Mouse (Mus musculus) layer of hippocampus, adult 2 months (tissue): ENCODE data around the gene Ppp1r13b. TPM values are rescaled to one million over a fixed set of nuclear protein-coding genes. Genes with fewer than 3 reads are reported as not detected.

Experiments used
- DNase-seq, 2 experiments: peaks; one replicate each; pipeline ENCODE4 v3.0.0; 2022; ENCODE audit warnings: low spot score in 2 of 2
- H3K27ac ChIP-seq: fragments of 200-600 bp; 2 replicates; pipeline ENCODE4 v1.8.1; 2022
- H3K4me3 ChIP-seq: fragments of 200-600 bp; 2 replicates; pipeline ENCODE4 v1.8.1; 2022; ENCODE audit warnings: mild to moderate bottlenecking
- CTCF ChIP-seq: fragments of 200-600 bp; conservative IDR thresholded peaks from 2 replicates; pipeline ENCODE4 v1.8.1; 2022; ENCODE audit warnings: antibody characterized with exemption, mild to moderate bottlenecking, moderate library complexity
- total RNA-seq, 2 experiments: library from RNA; stranded (reverse); gene quantifications; 2 replicates each; pipeline ENCODE4 v1.2.3; 2021

Ppp1r13b gene
- total RNA-seq, 2 experiments from 2014 or later = 101 to 106 TPM

DNA sequence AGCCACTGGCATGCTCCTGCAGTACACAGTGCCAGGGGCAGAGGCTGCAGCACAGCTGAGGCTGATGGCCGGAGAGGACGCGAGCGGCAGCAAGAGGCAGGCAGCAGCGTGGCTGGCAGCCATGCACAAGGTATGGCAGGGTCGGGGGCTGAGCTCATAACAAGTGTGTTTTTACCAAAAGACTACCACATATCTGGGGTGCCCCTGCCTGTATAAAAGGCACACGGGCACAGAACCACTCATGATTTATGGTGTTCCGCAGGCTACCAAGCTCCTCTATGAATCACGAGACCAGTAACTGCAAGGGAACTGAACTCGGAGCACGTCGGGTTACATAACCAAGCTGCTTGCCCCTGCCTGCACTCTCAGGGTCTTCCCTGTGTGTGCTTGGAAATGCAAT, 80.4 kb downstream of the Ppp1r13b start:
- no peak for TF ChIP-seq CTCF
- no peak overlapping the region for H3K4me3 ChIP-seq
- no peak for DNase-seq
- H3K27ac ChIP-seq = peak overlapping the region; percentile 60

DNA sequence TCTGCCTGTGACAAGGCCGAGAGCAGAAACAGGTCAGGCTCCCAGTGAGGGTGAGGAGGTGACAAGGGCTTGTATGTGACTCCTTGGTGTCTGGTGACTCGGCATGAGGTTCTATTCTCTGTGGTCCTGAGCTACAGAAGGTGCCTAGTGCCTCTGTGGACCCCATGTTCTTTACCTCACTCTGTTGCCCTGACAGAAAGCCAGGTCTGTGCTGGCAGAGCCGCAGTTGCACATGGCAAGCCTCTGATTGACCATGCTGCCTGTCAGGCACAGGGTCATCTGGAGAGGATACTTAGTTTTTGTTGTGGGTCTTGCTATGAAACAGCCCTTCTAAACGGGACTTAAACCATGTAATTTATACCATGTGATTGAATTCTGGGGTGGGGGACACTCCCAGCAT, 86.0 kb downstream of the Ppp1r13b start:
- DNase-seq = no peak
- Histone ChIP-seq H3K4me3 (no peak overlapping the region), H3K27ac (no peak overlapping the region)
- TF ChIP-seq CTCF = no peak

DNA sequence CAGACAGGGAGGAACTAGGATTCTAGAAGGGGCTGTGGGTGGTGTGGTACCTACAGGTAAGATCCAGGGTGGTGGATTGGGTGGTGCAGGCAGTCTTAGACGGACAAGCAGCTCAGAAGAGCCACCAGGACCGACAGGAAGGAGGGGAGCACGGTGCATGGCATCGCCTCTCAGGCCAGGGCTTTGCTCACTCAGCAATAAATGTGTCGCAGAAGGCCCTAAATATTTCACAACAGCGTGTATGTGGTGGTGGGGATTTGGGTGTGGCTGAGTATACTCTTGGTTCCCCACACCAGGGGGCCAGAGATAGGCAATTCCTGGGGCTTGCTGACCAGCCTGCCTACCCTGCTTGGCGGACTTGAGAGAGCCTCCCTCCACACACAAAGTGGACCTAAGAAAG, 87.2 kb downstream of the Ppp1r13b start:
- Histone ChIP-seq H3K27ac (no peak overlapping the region), H3K4me3 (no peak overlapping the region)
- DNase-seq = no peak
- TF ChIP-seq CTCF = no peak

DNA sequence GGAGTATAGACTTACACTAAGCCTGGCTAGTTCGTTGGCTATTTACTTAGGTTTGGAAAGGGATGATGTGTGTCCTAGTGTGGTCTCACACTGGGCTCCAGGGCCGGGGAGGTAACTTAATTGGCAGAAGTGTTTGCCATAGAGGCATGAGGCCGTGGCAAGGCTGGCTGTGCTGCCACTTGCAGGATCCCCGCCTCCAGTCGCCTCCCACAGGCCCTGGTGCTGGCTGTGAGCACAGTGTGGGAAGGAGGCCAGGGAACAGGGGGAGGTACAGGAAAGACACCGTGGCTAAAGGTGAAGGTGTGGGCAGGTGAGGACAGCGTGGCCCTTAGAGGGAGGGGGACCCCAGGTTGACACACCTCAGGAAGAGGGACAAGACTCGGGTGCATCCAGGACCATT, 88.0 kb downstream of the Ppp1r13b start:
- no peak for TF ChIP-seq CTCF
- 0 out of 2 replicates have a peak overlapping the region, but pooled peaks have one; percentile 7 for H3K27ac ChIP-seq
- DNase-seq = peak in 1 of 2 experiments; percentile 39
- no peak overlapping the region for H3K4me3 ChIP-seq

DNA sequence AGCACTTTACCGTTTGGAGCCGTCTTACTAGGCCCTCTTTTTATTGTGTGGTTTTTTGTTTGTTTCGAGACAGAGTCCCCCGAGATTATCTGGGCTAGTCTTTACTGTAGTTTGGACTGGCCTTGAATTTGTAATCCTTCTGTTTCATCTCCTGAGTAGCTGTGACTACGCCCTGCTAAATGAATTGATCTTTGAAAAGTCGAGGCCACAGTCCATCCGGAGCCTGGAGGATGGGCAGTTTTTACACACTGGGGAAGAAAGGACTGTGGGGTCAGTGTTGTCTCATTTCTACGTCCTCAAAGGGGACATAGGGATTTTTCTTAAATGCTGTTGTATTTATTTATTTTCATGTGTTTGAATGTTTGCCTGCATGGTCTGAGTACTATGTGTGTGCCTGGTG, 89.9 kb downstream of the Ppp1r13b start:
- Histone ChIP-seq H3K27ac (no peak overlapping the region), H3K4me3 (no peak overlapping the region)
- no peak for DNase-seq
- TF ChIP-seq CTCF = no peak

DNA sequence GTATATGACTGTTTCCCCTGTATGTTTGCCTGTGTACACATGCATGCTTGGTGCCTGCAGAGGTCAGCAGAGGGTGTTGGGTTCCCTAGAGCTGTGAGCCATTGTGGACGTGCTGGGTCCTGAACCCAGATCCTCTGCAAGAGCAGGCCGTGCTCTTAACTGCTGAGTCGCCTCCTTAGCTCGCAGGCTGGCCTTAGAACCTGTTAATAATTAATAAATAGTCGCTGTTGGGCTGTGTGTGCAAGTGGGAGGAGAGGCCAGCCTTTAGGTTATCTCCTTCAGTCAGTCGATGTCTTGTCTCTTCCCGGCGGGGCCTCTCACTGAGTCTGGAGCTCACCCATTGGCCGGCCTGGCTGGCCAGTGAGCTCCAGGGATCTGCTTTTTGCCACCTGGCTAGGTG, 90.9 kb downstream of the Ppp1r13b start:
- TF ChIP-seq CTCF = no peak
- DNase-seq = no peak
- H3K4me3 ChIP-seq = peak overlapping the region; percentile 29; the same call in 1 of the 2 replicates

DNA sequence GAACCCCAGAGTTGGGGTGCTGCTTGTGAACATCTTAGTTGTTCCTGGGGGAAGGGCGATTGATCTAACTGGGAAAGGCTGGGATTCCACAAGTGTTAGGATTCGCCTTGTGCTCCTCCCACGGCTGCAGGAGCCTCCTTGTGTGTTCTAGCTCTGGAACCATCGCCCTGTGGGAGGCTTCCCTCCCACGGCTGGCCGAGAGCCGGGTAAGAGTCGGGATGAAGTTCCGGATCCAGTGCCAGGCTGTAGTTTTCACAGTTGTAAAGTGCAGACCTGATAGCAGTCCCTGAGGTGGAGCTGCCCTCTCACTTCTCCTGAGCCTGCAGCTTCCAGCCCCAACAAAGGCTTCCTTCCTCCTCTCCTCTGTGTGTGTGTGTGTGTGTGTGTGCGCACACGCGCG, 91.4 kb downstream of the Ppp1r13b start:
- no peak for TF ChIP-seq CTCF
- H3K4me3 ChIP-seq = peak overlapping the region; percentile 29; the same call in 1 of the 2 replicates
- H3K27ac ChIP-seq = no peak overlapping the region; the same call in 1 of the 2 replicates
- peak; percentile 61 to 74 for DNase-seq

More for the DNA sequence above, 90.9 kb downstream of the Ppp1r13b start:
- no peak overlapping the region; the same call in 1 of the 2 replicates for H3K27ac ChIP-seq

DNA sequence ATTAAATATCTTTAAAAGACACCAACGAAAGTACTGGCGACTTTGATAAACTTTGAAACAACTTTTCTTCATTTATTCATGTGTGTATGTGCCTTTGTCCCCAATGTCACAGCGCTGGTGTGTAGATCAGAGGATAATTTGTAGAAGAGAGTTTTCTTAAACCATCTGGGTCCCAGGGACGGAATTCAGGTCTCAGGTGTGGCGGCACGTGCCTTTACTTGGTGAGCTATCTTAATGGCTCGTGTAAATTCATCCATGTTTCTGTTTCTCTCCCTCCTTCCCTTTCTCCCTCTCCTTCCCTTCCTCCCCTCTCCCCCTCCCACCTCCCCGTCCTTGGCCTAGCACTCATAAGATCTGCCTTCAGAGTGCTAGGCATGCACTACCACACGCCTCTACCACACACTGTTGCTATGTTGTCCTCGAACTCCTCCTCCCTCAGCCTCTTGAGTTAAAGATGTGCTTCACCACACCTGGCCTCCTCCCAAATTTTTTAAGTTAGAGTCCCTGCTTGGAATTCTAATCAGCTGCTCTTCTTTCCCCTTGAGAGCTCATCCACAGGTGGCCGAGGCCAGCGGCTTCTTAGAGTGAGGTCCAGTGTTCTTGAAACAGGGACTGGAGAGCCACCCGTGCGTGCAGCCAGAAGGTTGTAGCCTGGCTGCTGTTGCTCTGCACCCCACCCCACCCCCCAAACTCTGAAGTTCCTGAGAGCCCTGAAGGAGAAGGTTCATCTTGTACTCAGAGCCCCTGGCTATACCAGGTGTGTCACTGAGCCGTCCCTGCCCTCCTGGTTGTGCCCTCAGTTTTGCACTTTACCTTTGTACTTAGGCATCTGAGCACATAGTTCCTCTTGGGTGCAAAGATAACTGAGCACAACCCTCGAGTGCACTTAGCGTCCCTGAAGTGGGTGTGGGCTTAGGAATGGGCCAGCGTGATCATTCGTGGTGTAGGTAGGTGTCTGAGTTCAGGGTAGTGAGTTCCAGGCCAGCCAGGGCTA, 92.8 kb downstream of the Ppp1r13b start:
- no peak for DNase-seq
- peak overlapping the region; percentile 79 for H3K4me3 ChIP-seq
- H3K27ac ChIP-seq = peak overlapping the region; percentile 96
- TF ChIP-seq CTCF = no peak

DNA sequence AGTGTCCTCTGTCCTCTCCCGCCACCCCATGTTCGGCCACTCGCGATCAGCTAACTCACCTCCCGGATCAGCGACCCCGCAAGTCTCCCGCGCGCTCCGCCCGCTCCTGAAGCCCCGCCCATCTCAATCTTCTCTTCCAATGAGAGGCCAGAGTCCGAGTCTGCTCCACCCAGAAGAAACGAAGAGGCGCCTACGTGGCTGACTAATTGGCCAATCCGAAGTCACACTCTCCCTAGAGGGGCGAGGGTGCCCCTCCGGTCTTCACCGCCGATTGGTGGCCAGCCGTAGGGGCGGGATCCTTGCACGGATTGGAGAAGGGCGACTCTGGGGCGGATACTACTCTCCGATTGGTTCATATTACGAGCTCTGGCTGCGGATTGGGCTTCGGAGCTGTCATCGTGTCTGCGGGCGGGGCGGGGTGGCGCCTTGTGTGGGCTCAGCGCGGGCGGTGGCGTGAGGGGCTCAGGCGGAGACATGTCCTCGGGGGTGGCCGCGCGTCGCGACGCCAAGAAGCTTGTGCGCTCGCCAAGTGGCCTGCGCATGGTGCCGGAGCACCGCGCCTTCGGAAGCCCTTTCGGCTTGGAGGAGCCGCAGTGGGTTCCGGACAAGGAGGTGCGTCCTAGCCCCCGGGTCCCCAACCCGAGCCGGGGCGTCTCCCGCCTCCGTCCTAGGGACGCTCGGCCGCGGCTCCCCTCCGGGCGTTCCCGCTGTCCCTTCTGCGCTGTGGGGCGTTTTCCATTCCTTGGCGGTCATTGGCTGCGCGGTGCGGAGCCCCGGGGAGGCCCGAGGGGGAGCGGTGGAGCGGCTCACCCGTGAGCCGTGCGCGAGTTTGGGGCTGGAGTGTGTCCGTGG, 93.9 kb downstream of the Ppp1r13b start, which contains the start of the genes Xrcc3 and Zfyve21:
Gene Xrcc3 (minus strand): TSS at position 108 of the 852 bp plus-strand sequence.
Gene Zfyve21 (plus strand): TSS at position 405 of the 852 bp plus-strand sequence.
- Histone ChIP-seq H3K27ac (peak within 1 kb of the TSS; percentile 96), H3K4me3 (peak within 1 kb of the TSS; percentile 79)
- DNase-seq = peak; percentile 94 to 99
- TF ChIP-seq CTCF = no peak

DNA sequence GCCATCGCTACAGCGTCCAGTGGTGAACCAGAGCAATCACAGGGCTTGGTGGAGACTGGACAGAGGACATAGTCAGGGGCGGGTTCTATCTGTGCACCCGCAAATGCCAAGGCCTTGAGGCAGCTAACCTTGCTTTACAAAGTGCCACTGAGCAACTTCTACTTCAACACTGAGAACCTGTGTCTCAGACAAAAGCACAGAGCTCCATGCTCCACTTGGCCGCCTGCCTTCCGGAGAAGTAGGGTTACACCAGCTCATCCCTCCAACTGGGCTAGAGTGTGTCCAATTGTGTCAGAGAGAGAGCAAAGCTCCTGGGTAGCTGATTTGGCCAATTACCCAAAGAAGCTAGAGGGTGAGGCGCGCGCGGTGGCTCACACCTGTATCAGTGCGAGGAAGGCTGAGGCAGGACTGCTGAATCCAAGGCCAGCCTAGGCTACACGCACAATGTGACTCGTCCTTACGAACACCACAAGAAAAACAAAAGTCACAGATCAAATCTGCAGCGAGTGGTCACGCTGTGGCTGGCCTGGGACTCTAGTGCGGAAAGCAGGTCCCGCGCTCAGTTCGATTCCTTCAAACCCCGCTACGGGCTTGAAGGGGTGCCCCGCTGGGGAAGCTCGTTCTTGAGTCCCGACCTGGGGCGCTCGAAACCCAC, 94.7 kb downstream of the Ppp1r13b start:
- DNase-seq = no peak
- H3K4me3 ChIP-seq = peak overlapping the region; percentile 72
- no peak overlapping the region for H3K27ac ChIP-seq
- TF ChIP-seq CTCF = no peak

DNA sequence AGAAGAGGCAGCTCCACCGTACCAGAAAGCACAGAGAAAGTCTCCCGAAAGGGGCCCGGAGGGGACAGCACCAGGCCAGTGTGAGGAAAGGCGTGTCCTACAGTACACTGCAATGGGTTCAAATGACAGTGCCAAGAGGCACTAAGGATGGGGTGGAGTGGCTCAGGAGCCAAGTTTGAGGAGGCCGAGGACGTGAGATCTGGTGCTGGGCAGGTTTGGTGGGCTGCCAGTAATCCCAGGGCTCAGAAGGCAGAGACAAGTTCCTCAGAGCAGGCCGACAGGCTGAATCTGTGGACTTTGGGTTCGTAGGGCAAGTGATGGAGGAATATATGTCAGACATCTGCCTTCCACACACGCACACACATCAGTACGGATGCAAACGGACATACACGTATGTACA, 95.3 kb downstream of the Ppp1r13b start:
- H3K27ac ChIP-seq = no peak overlapping the region
- DNase-seq = no peak
- no peak overlapping the region for H3K4me3 ChIP-seq
- TF ChIP-seq CTCF = no peak

DNA sequence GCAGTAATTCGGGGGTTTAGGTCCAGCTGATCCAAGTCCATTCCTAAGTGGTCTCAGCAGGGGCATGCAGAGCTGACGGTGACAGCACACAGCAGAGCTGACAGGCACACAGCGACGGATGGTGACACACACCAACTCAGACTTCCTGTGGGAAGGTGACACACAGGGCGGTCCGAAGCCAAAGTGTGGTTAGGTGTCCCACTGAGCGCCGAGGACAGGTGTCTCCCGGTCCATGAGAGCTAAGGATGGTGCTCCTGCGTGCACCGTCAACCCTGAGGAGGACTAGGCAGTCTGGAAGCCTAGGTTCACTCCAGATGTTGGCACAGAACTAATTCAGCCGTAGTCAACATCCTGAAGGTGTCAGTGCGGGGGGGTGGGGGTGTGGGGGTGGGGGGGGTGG, 95.8 kb downstream of the Ppp1r13b start:
- H3K27ac ChIP-seq = no peak overlapping the region
- no peak overlapping the region for H3K4me3 ChIP-seq
- DNase-seq = no peak
- no peak for TF ChIP-seq CTCF
